Mouse (Mus musculus) adrenal gland, adult 2 months (tissue): Measurements from ENCODE around the gene Fscn3. TPM values are rescaled to one million over a fixed set of nuclear protein-coding genes. Genes with fewer than 3 reads are reported as not detected.

Source experiments
- DNase-seq: peaks from one replicate; pipeline ENCODE4 v3.0.0; 2021
- long read RNA-seq: library from polyadenylated mRNA; stranded (forward); transcript quantifications from one replicate; pipeline ENCODE4 v2.0.0, GENCODE M21; 2021
- polyA plus RNA-seq: library from polyadenylated mRNA; depleted of rRNA; stranded (reverse); fragments of >200 nt; gene quantifications from 2 replicates; pipeline ENCODE4 v1.2.3, GENCODE M21; 2012; rRNA removed
- total RNA-seq, 2 experiments: library from RNA; stranded (reverse); gene quantifications; 2 replicates each; pipeline ENCODE4 v1.2.3; 2021

Gene Fscn3
- total RNA-seq: not detected
- polyA plus RNA-seq: not detected in 2 replicates
- long read RNA-seq: 0 reads

GRCm38 (mm10) chr6:28427096-28427839 lies at the start of gene Fscn3:
Gene Fscn3, plus strand, starts transcription at chr6:28427789.
- DNase-seq: no peak

- no peak for DNase-seq
These were observed 45.6 kb upstream of the Fscn3 start for GRCm38 (mm10) chr6:28381983-28382382.

DNA sequence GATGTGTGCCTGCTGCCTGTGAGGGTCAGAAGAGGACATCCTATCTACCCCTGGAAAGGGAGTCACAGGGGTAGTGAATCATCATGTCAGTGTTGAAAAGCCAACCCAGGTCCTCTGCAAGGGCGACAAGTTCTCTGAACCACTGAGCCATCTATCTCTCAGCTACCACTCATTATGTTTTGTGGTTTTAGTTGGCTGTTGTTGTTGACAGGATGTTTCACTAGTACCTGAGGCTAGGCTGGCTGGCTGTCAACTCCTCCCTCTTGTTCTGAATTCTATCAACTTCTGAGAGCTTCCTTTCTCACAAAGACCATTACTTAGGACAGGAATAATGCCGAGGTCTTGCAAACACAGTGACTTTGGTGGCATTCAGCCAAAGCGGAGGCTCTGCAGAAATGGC lies 42.4 kb upstream of the Fscn3 start:
- DNase-seq: no peak

DNA sequence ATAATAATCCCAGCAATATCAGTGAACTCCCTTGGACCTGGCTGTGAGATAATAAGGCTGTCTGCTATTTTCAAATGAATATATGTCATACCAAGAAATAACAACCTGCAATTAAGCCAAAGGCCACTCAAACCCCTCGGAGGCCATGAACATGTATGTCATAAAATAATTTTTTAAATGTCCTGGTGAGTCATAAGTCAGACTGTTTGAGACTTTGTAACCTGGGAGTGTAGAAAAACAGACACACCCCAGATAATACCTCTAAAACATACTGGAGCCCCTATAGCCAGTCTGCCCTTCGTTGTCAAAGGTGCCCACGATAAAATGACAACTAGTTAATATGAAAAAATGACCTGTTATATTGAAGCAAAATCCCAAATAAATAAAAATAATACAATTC lies 38.6 kb upstream of the Fscn3 start:
- DNase-seq: no peak

GRCm38 (mm10) chr6:28396051-28396852 lies 31.3 kb upstream of the Fscn3 start:
- no peak for DNase-seq

- peak; percentile 24 for DNase-seq
These were observed 30.6 kb upstream of the Fscn3 start for GRCm38 (mm10) chr6:28396853-28397457.

- DNase-seq: peak; percentile 10
These were observed 29.8 kb upstream of the Fscn3 start, which contains the start of gene Zfp800 for GRCm38 (mm10) chr6:28397681-28398203. Gene Zfp800, minus strand, starts transcription at chr6:28398005.

GRCm38 (mm10) chr6:28398726-28399125 lies 28.9 kb upstream of the Fscn3 start:
- no peak for DNase-seq

GRCm38 (mm10) chr6:28399791-28400190 lies 27.8 kb upstream of the Fscn3 start:
- DNase-seq: no peak

DNA sequence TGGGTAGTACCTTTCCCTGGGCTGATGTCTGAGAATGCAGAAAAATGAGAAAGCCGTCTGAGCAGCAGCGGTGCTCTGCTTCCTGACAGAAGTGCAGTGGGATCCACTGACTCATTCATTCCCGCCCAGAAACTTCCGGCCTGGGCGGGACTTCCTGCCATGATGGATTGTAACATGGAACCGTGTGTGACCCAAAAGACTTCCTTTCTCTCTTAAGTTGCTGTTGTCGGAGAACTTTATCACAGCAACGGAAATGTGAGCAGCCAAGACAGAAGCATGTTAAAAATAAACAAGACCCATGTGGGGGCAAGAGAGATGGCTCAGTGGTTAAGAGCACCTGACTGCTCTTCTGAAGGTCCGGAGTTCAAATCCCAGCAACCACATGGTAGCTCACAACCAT lies 17.5 kb upstream of the Fscn3 start:
- peak; percentile 51 for DNase-seq

DNA sequence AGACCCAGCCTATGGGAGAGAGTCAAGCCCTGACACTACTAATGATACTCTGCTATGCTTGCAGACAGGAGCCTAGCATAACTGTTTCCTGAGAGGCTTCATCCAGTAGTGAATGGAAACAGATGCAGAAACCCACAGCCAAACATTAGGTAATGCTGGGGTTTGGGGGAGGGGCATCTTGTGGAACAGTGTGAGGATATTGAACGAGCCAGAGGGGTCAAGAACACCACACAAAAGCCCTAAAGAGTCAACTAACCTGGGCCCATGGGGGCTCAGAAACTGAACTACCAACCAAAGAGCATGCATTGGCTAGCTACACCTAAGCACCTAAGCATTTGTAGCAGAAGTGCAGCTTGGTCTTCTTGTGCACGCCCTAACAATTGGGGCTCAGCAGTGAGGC lies 16.4 kb upstream of the Fscn3 start:
- no peak for DNase-seq

GRCm38 (mm10) chr6:28416981-28417380 lies 10.6 kb upstream of the Fscn3 start:
- DNase-seq: no peak

DNA sequence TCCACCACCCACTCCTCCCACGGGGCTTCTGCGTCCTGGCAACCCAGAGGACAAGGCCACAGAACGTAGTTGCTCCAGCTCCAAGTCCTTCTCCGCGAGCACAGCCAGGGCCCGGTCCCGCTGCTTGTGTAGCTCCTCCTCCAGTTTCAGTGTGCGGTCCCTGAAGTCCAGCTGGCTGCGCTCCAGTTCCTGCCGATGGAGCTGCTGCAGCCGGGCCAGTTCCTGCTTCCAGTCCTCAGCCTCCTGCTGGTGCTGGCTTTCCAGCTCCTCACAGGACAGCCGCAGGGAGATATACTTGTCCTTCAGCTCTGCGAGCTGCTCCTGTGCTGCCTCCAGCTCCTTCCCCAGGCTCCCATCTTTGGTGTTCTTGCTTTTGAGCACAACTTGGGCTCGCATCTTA lies 9.1 kb upstream of the Fscn3 start:
- peak; percentile 86 for DNase-seq

DNA sequence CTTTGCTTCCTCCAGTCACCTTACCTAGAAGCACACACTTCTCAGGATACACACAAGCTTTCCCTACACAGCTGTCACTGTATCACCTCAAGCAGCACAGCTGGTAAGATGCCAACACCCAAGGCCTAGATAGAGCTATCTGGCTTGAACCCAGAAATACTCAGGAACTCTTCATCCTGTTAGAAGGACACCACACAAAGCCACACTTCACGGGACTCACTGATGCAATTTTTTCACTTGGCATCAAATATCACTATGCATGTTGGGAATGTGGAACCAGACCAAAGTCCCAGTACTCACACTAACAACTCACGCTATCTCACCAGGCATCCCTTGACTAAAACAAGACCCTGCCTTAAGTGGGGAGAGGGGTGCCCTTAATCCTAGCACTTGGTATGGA lies 7.9 kb upstream of the Fscn3 start:
- peak; percentile 29 for DNase-seq

DNA sequence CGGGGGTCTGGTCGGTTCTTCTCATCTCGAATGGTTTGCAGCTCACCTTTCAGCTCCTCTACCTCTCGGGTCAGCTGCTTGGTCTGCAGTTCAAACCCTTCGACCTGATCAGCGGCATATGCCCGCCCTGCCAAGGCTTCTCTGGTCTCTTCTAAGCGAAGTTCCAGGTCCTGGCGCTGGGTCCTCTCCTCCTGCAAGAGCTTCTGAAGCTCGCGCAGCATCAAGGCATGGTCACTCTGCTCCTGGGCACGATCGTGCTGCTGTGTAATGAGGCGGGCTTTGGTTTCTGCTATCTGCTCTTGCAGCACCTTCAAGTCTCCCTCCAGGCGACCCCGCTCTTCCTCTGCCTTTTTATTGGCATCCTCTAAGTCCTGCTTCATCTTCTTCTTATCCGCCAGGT lies 7.2 kb upstream of the Fscn3 start:
- no peak for DNase-seq

DNA sequence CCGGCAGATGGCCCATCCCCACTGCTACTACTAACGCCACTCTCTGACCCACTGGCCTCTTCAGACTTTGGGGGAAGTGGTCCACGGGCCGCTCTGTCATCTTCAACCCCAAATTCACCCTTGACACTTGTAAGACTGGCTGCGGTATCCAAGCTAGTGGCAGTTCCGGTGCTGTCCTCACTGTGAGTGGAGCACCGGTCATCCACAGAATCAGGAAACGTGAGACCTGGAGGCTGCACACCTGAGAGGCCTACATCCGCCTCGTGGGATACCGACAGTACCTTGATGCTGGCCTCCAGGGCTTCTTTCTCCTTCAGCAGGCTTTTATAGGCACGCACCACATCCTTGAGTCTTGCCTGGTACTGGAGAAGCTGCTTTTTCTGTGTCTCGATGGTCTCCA lies 6.7 kb upstream of the Fscn3 start:
- DNase-seq: no peak

DNA sequence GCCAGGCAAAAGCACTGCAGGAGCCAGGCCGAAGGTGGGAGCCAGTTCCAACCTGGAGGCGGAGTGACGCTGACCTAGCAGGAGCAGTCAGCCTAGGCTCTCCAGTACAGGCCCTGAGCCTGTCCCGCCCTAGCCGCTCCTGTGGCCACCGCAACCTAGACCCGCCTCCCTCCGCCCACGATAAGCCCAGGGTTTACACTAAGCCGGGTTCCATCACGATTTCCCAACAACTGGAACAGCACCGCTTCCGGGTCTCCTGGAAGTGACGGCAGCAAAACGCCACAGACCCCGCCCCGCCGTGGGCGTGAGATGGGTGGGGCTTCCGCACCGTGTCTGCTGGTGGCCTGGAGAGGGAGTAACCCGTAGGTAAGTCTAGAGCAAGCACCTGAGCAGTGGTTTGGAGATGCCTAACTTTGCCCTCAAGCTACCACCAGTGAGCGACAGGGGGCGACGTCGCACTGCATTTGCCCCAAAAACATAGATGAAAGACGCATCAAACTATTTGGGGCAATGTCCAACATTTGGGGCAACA lies 6.1 kb upstream of the Fscn3 start:
- DNase-seq: peak; percentile 98

DNA sequence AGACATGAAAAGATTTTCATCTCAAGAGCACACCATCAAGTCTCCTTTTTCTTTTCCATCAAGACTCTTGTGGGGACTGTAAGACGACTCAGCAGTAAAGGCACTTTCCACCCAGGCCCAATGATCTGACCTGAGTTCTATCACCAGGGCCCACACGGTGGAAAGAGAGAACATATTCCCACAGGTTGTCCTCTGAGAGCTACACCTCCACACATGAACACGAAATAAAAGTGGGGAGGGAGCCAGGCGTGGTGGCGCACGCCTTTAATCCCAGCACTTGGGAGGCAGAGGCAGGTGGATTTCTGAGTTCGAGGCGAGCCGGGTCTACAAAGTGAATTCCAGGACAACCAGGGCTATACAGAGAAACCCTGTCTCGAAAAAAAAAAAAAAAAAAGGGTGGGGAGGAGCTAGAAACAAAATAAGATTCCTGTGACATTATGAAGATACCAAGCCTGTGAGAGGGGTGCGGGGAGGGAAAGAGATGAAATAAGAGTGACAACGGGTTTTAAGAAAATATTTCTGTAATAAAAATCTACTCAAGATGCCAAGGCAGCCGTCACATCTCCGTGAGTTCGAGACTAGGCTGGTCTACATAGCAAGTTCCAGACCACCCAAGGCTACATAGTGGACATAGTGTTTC lies 4.8 kb upstream of the Fscn3 start:
- no peak for DNase-seq

DNA sequence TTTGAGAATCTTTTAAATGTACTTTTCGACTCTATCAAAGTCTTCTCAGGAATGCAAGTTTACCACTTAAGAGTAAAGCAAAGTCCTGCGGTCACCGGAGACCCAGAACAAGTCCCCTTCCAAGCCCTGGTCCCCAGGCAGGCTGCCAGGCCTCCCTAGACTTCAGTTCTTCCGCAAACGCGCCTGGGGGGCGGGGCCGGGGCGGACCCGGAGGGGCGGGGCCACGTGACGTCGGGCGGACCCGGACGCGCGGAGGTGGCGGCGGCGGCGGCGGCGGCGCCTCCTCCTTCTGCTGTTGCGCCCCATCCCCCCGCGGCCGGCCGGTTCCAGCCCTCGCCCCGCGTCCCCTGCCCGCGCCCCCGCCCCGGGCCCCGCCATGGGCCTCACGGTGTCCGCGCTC lies 4.3 kb upstream of the Fscn3 start, which contains the start of gene Arf5:
Arf5 (plus strand) TSS at position 248 of the 400 bp plus-strand sequence.
- DNase-seq: peak; percentile 98

- peak; percentile 74 for DNase-seq
These were observed 3.6 kb upstream of the Fscn3 start for GRCm38 (mm10) chr6:28423767-28424695.

GRCm38 (mm10) chr6:28425019-28425418 lies 2.6 kb upstream of the Fscn3 start:
- no peak for DNase-seq
